Mouse (Mus musculus) kidney, postnatal 10 days (tissue): ENCODE data around the gene Tmem206.

Experiments
- DNase-seq: peaks from one replicate; pipeline ENCODE4 v3.0.0; 2021; ENCODE audit warnings: mixed read lengths

Gene Tmem206

GRCm38 (mm10) chr1:191325726-191326232 lies at the start of gene Tmem206:
Gene Tmem206 (plus strand): TSS chr1:191325912.
- peak; percentile 97 for DNase-seq

DNA sequence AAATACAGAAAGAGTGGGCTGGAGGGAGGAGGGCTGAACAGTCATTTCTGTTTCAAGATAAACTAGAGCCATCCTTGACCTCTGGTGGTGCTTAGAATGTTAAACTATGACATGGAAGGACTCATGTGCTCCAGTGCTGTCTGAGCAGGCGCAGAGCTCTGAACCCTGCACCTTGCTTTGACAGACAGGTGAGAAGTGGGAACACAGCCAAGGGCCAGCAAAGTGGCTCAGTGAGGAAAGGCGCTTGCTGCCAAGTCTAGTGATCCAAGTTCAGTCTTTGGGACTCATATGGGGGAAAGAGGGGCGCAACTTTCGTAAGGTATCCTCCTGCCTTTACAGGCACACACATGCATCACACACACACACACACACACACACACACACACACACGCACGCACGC lies 49.5 kb upstream of the Tmem206 start:
- no peak for DNase-seq

- DNase-seq = peak; percentile 53
These were observed 48.1 kb upstream of the Tmem206 start for GRCm38 (mm10) chr1:191277549-191278059.

- no peak for DNase-seq
These were observed 47.4 kb upstream of the Tmem206 start for GRCm38 (mm10) chr1:191278324-191278723.

- no peak for DNase-seq
These were observed 44.5 kb upstream of the Tmem206 start for GRCm38 (mm10) chr1:191281171-191281570.

- DNase-seq = no peak
These were observed 43.4 kb upstream of the Tmem206 start for GRCm38 (mm10) chr1:191282319-191282718.

- no peak for DNase-seq
These were observed 42.3 kb upstream of the Tmem206 start for GRCm38 (mm10) chr1:191283110-191284040.

GRCm38 (mm10) chr1:191284502-191284901 lies 41.2 kb upstream of the Tmem206 start:
- no peak for DNase-seq

GRCm38 (mm10) chr1:191288762-191289161 lies 37.0 kb upstream of the Tmem206 start:
- DNase-seq = peak; percentile 76

DNA sequence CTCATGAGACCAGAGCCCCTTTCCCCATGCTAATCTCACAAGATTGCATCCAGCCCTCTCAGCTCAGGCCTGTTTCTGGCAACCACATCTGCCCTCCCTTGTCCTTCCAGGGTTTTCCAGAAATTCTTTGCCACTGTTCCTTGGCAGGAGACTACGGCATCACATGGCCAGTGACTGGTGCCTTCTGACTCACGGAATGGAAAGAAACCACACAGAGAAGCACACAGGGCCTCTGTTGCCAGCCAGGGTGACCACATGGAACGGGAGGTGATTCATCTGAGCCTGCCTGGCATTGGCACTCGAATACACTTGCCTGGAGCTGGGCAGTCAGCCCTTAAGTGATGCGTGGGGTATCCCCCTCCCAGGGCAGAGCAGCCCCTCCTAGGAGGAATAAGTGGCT lies 33.4 kb upstream of the Tmem206 start:
- peak; percentile 40 for DNase-seq

- DNase-seq = no peak
These were observed 32.7 kb upstream of the Tmem206 start for GRCm38 (mm10) chr1:191293051-191293450.

- DNase-seq = no peak
These were observed 31.5 kb upstream of the Tmem206 start for GRCm38 (mm10) chr1:191293996-191294795.

- no peak for DNase-seq
These were observed 29.9 kb upstream of the Tmem206 start for GRCm38 (mm10) chr1:191295784-191296183.

GRCm38 (mm10) chr1:191296445-191296844 lies 29.3 kb upstream of the Tmem206 start:
- DNase-seq = peak; percentile 66

GRCm38 (mm10) chr1:191298304-191298703 lies 27.4 kb upstream of the Tmem206 start:
- no peak for DNase-seq

GRCm38 (mm10) chr1:191299215-191299942 lies 26.3 kb upstream of the Tmem206 start:
- DNase-seq = peak; percentile 72

- DNase-seq = no peak
These were observed 23.8 kb upstream of the Tmem206 start for GRCm38 (mm10) chr1:191301903-191302302.

GRCm38 (mm10) chr1:191303736-191304135 lies 22.0 kb upstream of the Tmem206 start:
- no peak for DNase-seq

DNA sequence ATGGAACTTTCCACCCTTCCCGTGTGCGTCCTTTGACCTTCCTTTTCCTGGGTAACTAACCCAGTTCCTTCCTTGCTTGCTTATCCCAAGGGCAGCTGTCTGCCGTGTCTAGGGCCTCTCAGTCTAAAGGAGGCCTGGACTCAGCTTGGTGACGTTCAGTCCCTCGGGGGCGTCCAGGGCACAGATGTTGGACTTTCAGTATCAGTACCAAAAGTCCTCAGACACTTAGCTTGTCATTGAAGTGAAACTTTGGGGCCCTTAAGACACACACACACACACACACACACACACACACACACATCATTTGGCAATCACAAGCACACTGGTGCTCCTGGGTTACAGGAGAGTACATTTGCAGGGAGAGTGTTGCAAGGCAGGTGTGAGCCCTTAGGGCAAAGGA lies 21.5 kb upstream of the Tmem206 start:
- DNase-seq = no peak

DNA sequence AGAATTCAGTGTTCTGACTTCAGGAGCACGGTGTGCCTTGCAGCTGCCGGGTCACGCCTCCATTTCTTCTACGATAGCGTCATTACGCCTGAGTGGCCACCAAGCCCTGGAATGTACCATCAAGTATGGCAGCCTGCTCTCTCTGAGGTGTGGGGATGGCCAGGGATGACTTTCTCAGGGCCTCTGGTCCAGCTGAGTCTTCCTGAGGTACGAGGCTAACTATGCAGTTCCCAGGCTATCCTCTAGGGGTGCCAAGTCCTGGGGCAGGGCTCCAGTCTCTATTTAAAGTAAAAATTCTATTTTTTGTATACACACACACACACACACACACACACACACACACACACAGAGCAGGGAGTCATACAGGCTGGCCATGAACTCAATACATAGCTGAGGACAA lies 20.1 kb upstream of the Tmem206 start:
- no peak for DNase-seq

DNA sequence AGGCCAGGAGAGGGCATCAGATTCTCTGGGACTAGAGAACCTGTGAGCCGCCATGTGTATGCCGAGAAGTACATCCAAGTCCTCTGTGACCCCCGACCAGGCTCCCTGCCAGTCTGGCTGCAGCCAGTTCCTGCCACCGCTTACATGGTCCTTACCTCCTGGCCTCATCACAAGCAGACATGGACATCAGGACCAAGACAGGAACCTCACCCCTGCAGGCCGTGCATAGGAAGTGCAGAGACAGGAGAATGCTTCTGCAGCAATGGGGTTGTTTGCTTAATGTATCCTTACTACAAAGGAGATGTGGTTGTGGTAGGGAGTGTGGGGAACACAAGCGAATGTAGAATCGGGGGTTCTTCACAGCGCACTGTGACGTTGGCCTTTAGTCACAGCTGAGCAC lies 19.4 kb upstream of the Tmem206 start:
- DNase-seq = no peak

DNA sequence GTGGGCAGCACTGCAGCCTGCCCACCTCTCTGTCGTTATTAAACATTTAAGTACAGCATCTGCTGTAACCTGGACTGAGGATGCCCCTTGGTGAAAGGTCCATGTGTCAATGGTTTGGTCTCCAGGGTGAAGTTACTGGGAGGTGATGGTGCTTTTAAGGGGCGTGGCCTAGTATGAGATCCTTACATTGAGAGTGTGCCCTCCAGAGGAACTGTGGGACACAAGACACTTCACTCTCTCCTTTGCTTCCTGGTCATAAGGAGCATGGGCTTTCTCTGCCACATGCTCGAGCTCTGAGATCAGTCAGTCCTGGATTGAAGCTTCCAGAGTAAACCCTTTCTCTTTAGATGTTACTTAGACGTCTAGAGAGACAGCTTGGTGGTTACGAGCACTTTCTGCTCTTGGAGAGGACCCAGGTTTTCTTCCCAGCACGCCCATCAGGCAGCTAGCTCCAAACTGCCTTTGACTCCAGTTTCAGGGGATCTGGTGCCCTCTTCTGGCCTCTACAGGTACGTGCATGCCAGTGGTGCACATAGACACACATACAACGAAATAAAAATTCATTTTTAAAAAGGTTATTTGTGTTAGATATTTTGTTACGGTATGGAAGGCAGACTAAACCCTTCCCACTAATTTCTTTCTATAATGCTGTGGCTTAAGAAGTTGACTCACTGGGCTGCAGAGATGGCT lies 17.8 kb upstream of the Tmem206 start:
- no peak for DNase-seq
